Mouse (Mus musculus): ENCODE data around the gene Slc25a53.
"Not testable (repeated sequence)": the region's sequence is repeated elsewhere in the genome, so short reads cannot be mapped to it uniquely, and the experiment has no call there.

Slc25a53 gene

DNA sequence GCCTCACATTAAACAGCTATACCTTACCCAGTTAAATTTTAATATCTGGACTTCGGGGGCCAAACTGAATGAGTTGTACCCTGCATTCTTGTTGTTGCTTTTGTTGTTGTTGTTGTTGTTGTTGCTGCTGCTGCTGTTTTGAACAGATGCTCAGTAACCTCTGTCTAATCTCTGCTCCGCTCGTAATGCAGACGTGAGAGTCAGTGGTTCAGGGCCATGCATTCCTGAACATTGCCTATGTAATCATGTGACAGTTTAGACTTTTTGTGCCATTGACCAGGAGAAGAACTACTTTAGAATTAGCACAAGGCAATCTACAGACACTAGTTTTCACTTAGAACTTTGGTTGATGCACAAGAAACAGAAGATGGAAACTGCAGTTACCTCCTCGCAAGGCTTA is 79.8 kb downstream of the Slc25a53 start:
- not testable (repeated sequence) for DNase-seq

DNA sequence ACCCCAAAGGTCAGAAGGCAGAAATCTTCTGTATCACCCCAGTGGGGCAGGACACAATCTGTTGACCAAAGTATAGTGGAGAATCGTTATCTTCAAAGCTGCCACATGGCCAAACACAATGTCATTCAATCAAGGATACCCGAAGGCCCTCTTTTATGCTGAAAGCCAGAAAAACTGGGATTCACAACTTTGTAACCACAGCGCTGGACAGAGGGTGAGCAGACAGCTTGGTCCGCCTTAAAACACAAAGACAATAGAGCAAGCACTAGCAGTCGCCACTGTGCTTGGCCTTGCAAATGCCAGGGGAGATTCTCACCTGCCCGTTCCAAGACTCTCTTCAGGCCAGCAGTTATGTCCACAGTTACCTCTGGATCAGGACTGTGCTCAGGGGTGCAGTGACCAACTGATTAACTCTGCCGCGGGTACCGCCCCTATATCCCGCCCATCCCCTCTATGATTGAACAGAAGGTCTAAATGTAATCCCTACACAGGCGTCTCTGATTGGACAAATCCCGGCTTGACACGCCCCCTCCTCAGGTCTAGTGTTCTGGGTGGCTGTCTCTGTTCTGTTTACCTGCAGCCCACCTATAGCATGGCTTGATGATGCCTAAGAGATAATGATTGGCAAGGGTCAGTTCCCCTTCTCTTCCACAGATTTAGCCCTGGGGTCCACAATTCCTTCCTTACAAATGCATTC is 80.4 kb downstream of the Slc25a53 start:
- DNase-seq: peak; percentile 55 to 89

DNA sequence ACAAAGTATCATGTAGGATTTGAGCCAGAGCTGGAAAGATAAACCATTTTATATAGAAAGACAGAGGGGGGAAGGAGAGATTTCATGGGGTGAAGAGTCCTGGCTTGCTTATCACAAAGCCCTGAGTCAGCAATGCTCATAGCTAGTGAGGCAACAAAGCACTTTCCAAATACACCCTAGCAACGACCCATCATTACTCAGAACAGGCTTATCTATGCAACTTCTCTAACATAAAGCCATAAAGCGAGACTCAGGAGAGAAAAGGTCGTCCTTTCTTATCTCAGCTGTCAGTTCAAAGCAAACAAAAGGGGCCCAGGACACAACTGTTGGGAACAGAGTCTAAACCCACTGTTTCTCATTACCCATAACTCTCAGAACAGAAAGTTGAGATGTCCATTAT is 100.1 kb downstream of the Slc25a53 start:
- no peak for DNase-seq
